ENCODE assay signal across 9 mouse cellular contexts in genomic region chr1:162093806-162094522, GRCm38 (mm10).
DNase-seq lines count a peak whose midpoint lies in the region; ATAC-seq and TF ChIP-seq lines count a peak whose summit lies in the region.
"Had no signal": no experiment of that assay in that cellular context is flagged by ENCODE, and none has a peak within 500 bp of the region (broad histone marks: within the 10 kb centered on the region; RNA-seq: fewer than 3 reads in every experiment).

No protein-coding gene starts in this region.

- ATAC-seq in intestine, embryonic 14.5 days (replicated peaks; ENCODE audit: low FRiP score, low TSS enrichment, low read depth), result no peak
- ATAC-seq in intestine, postnatal 0 days, result no peak
- no peak for ATAC-seq in embryonic facial prominence, embryonic 13.5 days (ENCODE audit: insufficient number of reproducible peaks, insufficient read depth, low FRiP score, low TSS enrichment, low read depth)
- ATAC-seq in megakaryocyte progenitor cell, adult 5-6 weeks (replicated peaks; ENCODE audit: poor library complexity), result 0 out of 2 replicates have a peak, but pooled peaks have one; percentile 6
- no peak for ATAC-seq in hindbrain, embryonic 14.5 days (ENCODE audit: low FRiP score)

- no peaks in the 10 kb centered on the region for H3K36me3 ChIP-seq in intestine, embryonic 14.5 days (ENCODE audit: control insufficient read depth, insufficient read depth, low read length)
- no peaks in the 10 kb centered on the region for H3K36me3 ChIP-seq in intestine, postnatal 0 days (ENCODE audit: control insufficient read depth, insufficient read depth)
- no peaks in the 10 kb centered on the region for H3K36me3 ChIP-seq in embryonic facial prominence, embryonic 13.5 days
- no peaks in the 10 kb centered on the region for H3K36me3 ChIP-seq in hindbrain, embryonic 14.5 days (replicated peaks; ENCODE audit: control insufficient read depth, insufficient read depth)

- DNase-seq in intestine, embryonic 14.5 days (ENCODE audit: low spot score), result no peak
- DNase-seq in heart, postnatal 25 days (ENCODE audit: low spot score), result peak; percentile 11
- no peak for DNase-seq in cerebellum, adult 9-10 months
- DNase-seq in right cerebral cortex, adult 18-20 months, result no peak
- no peak for DNase-seq in hindbrain, embryonic 14.5 days (ENCODE audit: low spot score)
- DNase-seq: layer of hippocampus, postnatal 36 days had no signal

- no peak overlapping the region for H3K4me2 ChIP-seq in intestine, embryonic 14.5 days (ENCODE audit: low read length)
- no peak overlapping the region for H3K4me2 ChIP-seq in intestine, postnatal 0 days (replicated peaks; ENCODE audit: low read depth)
- no peak overlapping the region for H3K4me2 ChIP-seq in embryonic facial prominence, embryonic 13.5 days
- H3K4me2 ChIP-seq in hindbrain, embryonic 14.5 days (replicated peaks), result no peak overlapping the region

- TF ChIP-seq CTCF in intestine, postnatal 0 days (IDR thresholded peaks at IDR 0.05; ENCODE audit: low read depth), result no peak

- peak overlapping the region; percentile 68 for H3K27ac ChIP-seq in intestine, embryonic 14.5 days (ENCODE audit: low read depth)
- no peak overlapping the region for H3K27ac ChIP-seq in intestine, postnatal 0 days (ENCODE audit: low read depth, low read length)
- H3K27ac ChIP-seq in embryonic facial prominence, embryonic 13.5 days, result peak overlapping the region; percentile 41
- no peak overlapping the region for H3K27ac ChIP-seq in hindbrain, embryonic 14.5 days

- peaks cover 4% of the 10 kb centered on the region for H3K4me1 ChIP-seq in intestine, embryonic 14.5 days (replicated peaks; ENCODE audit: control insufficient read depth, insufficient read depth, low read length)
- H3K4me1 ChIP-seq in intestine, postnatal 0 days (replicated peaks; ENCODE audit: control insufficient read depth, insufficient read depth, low read length), result no peaks in the 10 kb centered on the region
- H3K4me1 ChIP-seq in embryonic facial prominence, embryonic 13.5 days, result peaks cover 5% of the 10 kb centered on the region
- no peaks in the 10 kb centered on the region for H3K4me1 ChIP-seq in hindbrain, embryonic 14.5 days (replicated peaks; ENCODE audit: control insufficient read depth, insufficient read depth, low read length)

- no peak overlapping the region for H3K9ac ChIP-seq in intestine, embryonic 14.5 days (ENCODE audit: low read length)
- no peak overlapping the region for H3K9ac ChIP-seq in intestine, postnatal 0 days (ENCODE audit: low read depth, low read length)
- no peak overlapping the region for H3K9ac ChIP-seq in embryonic facial prominence, embryonic 13.5 days
- no peak overlapping the region for H3K9ac ChIP-seq in hindbrain, embryonic 14.5 days

- no peak overlapping the region for H3K4me3 ChIP-seq in intestine, embryonic 14.5 days (ENCODE audit: low read depth, low read length)
- no peak overlapping the region for H3K4me3 ChIP-seq in intestine, postnatal 0 days (ENCODE audit: low read depth, low read length)
- H3K4me3 ChIP-seq in embryonic facial prominence, embryonic 13.5 days, result no peak overlapping the region
- H3K4me3 ChIP-seq in hindbrain, embryonic 14.5 days (replicated peaks; ENCODE audit: low read length), result no peak overlapping the region

- intact Hi-C loops in heart, postnatal 25 days (cut with DNase I), result no loop called here

- 39% methylated on average over 9 of the region's 9 CpGs for WGBS in intestine, embryonic 14.5 days
- 57% methylated on average over 9 of the region's 9 CpGs for WGBS in intestine, postnatal 0 days
- 53% methylated on average over 9 of the region's 9 CpGs for WGBS in embryonic facial prominence, embryonic 13.5 days
- WGBS in hindbrain, embryonic 14.5 days, result 76% methylated on average over 9 of the region's 9 CpGs

- no peaks in the 10 kb centered on the region for H3K27me3 ChIP-seq in intestine, embryonic 14.5 days (replicated peaks; ENCODE audit: control insufficient read depth, insufficient read depth, low read length)
- no peaks in the 10 kb centered on the region for H3K27me3 ChIP-seq in intestine, postnatal 0 days (replicated peaks; ENCODE audit: control insufficient read depth, insufficient read depth, low read length)
- H3K27me3 ChIP-seq in embryonic facial prominence, embryonic 13.5 days, result no peaks in the 10 kb centered on the region
- no peaks in the 10 kb centered on the region for H3K27me3 ChIP-seq in hindbrain, embryonic 14.5 days (ENCODE audit: control insufficient read depth, insufficient read depth, low read length)

- H3K9me3 ChIP-seq in intestine, embryonic 14.5 days (ENCODE audit: control insufficient read depth, low read length), result peaks cover 3% of the 10 kb centered on the region; the same call in 1 of the 2 replicates
- no peaks in the 10 kb centered on the region for H3K9me3 ChIP-seq in intestine, postnatal 0 days (ENCODE audit: control insufficient read depth)
- peaks cover 3% of the 10 kb centered on the region; the same call in 1 of the 2 replicates for H3K9me3 ChIP-seq in embryonic facial prominence, embryonic 13.5 days
- H3K9me3 ChIP-seq in hindbrain, embryonic 14.5 days (ENCODE audit: control insufficient read depth, low read length), result no peaks in the 10 kb centered on the region

Comparison
In these comparisons a context has a peak if more than half of its experiments do, and no peak if none do; other contexts are left out.
1. H3K27ac ChIP-seq: peak in intestine, embryonic 14.5 days (single experiment) and embryonic facial prominence, embryonic 13.5 days (single experiment); none in intestine, postnatal 0 days (single experiment) and hindbrain, embryonic 14.5 days (single experiment).